Mouse (Mus musculus): ENCODE measurements around the gene Lcp2.

GRCm38 (mm10) chr11:34054031-34054727 lies 7.5 kb downstream of the Lcp2 start:
- no peak for TF ChIP-seq CTCF (IDR thresholded peaks at IDR 0.05; ENCODE audit: control insufficient read depth, insufficient read depth, low read length)
- no peak for TF ChIP-seq POLR2A (IDR thresholded peaks at IDR 0.05; ENCODE audit: borderline replicate concordance, control insufficient read depth, low read depth, low read length)

Data from bone marrow, adult 2 months (tissue).